Mouse (Mus musculus): ENCODE measurements at regions not wholly inside any gene's neighbourhood (a gene's known extent, or its start where the extent isn't known, plus 50 kb on each side); places are given as distances from the start of the nearest gene placed in this dataset.

- ATAC-seq (ENCODE audit: insufficient read depth, low read depth) (no peak), DNase-seq (ENCODE audit: low spot score) (no peak)
- H3K4me1 ChIP-seq (ENCODE audit: control insufficient read depth, insufficient read depth), result no peaks in the 10 kb centered on the region
- H3K9ac ChIP-seq (replicated peaks; ENCODE audit: low read depth, low read length), result no peak overlapping the region
- no peak overlapping the region for H3K4me3 ChIP-seq (ENCODE audit: low read depth, low read length)
- H3K27ac ChIP-seq (ENCODE audit: low read depth), result no peak overlapping the region
- H3K4me2 ChIP-seq (ENCODE audit: low read depth, low read length), result no peak overlapping the region
- no peaks in the 10 kb centered on the region for H3K27me3 ChIP-seq (ENCODE audit: control insufficient read depth, insufficient read depth, low read length)
- no peak for TF ChIP-seq EP300 (IDR thresholded peaks at IDR 0.05; ENCODE audit: low read depth)
- TF ChIP-seq CTCF (IDR thresholded peaks at IDR 0.05; ENCODE audit: low read depth), result no peak
- H3K36me3 ChIP-seq (replicated peaks; ENCODE audit: control insufficient read depth, insufficient read depth, low read length), result no peaks in the 10 kb centered on the region
- WGBS, result 69% methylated on average over 4 of the region's 4 CpGs
- no peaks in the 10 kb centered on the region for H3K9me3 ChIP-seq (replicated peaks; ENCODE audit: control insufficient read depth, low read length)
Observed at GRCm38 (mm10) chr8:78941558-78941957, 86.7 kb upstream of the Zfp827 start.

DNA sequence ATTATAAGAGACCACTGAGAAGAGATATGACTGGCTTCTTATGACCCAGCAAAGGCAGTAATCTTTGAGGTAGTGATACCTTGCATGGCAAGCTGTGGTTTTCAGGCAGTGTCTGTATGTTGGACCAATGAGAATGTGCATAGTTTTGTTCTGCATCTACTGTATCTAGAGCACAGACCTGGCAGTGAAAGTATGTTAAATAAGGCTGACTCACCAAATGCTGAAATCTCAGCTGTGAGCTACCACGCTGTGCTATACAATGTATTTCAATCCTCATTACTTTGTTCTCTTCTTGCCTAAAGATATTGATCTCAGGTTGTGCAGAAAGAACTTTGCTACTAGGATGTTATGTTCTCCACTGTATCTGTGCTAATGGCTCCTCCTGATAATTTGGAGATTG is 83.9 kb upstream of the Zfp827 start:
- WGBS, result 94% methylated on average over 1 of the region's 1 CpGs
- no peaks in the 10 kb centered on the region for H3K9me3 ChIP-seq (replicated peaks; ENCODE audit: control insufficient read depth, low read length)
- no peak overlapping the region for H3K4me3 ChIP-seq (ENCODE audit: low read depth, low read length)
- no peaks in the 10 kb centered on the region for H3K27me3 ChIP-seq (ENCODE audit: control insufficient read depth, insufficient read depth, low read length)
- DNase-seq (ENCODE audit: low spot score), result no peak
- no peak overlapping the region for H3K9ac ChIP-seq (replicated peaks; ENCODE audit: low read depth, low read length)
- no peaks in the 10 kb centered on the region for H3K4me1 ChIP-seq (ENCODE audit: control insufficient read depth, insufficient read depth)
- no peak overlapping the region for H3K27ac ChIP-seq (ENCODE audit: low read depth)
- H3K36me3 ChIP-seq (replicated peaks; ENCODE audit: control insufficient read depth, insufficient read depth, low read length), result no peaks in the 10 kb centered on the region
- ATAC-seq (ENCODE audit: insufficient read depth, low read depth), result no peak
- H3K4me2 ChIP-seq (ENCODE audit: low read depth, low read length), result no peak overlapping the region
- TF ChIP-seq CTCF (IDR thresholded peaks at IDR 0.05; ENCODE audit: low read depth), result no peak
- no peak for TF ChIP-seq EP300 (IDR thresholded peaks at IDR 0.05; ENCODE audit: low read depth)

DNA sequence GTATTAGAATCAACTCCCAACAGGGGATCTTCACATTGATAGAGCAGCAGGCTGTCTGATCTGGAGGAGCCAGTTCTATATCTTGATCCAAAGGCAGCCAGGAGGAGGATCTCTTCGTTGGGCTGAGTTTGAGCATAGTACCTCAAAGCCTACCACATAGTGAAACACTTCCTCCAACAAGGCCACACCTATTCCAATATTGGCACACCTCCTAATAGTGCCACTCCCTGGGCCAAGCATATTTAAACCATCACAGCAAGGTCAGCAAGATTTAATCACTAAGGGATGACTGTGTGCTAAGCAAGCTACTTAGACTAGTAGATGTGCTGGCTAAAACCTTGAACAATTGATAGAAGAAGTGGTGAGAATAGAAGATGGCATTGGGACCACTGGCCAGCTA is 82.6 kb upstream of the Zfp827 start:
- no peaks in the 10 kb centered on the region for H3K4me1 ChIP-seq (ENCODE audit: control insufficient read depth, insufficient read depth)
- no peak overlapping the region for H3K9ac ChIP-seq (replicated peaks; ENCODE audit: low read depth, low read length)
- H3K4me3 ChIP-seq (ENCODE audit: low read depth, low read length), result no peak overlapping the region
- H3K36me3 ChIP-seq (replicated peaks; ENCODE audit: control insufficient read depth, insufficient read depth, low read length), result no peaks in the 10 kb centered on the region
- H3K9me3 ChIP-seq (replicated peaks; ENCODE audit: control insufficient read depth, low read length), result no peaks in the 10 kb centered on the region
- no peak overlapping the region for H3K27ac ChIP-seq (ENCODE audit: low read depth)
- no peak overlapping the region for H3K4me2 ChIP-seq (ENCODE audit: low read depth, low read length)
- no peak for ATAC-seq (ENCODE audit: insufficient read depth, low read depth)
- TF ChIP-seq EP300 (IDR thresholded peaks at IDR 0.05; ENCODE audit: low read depth) (no peak), CTCF (IDR thresholded peaks at IDR 0.05; ENCODE audit: low read depth) (no peak)
- no peaks in the 10 kb centered on the region for H3K27me3 ChIP-seq (ENCODE audit: control insufficient read depth, insufficient read depth, low read length)
- 35% methylated on average over 1 of the region's 1 CpGs for WGBS
- no peak for DNase-seq (ENCODE audit: low spot score)

- Histone ChIP-seq H3K27ac (ENCODE audit: low read depth) (no peak overlapping the region), H3K4me1 (ENCODE audit: control insufficient read depth, insufficient read depth) (no peaks in the 10 kb centered on the region), H3K9me3 (replicated peaks; ENCODE audit: control insufficient read depth, low read length) (no peaks in the 10 kb centered on the region), H3K4me2 (ENCODE audit: low read depth, low read length) (no peak overlapping the region), H3K36me3 (replicated peaks; ENCODE audit: control insufficient read depth, insufficient read depth, low read length) (no peaks in the 10 kb centered on the region), H3K4me3 (ENCODE audit: low read depth, low read length) (no peak overlapping the region), H3K27me3 (ENCODE audit: control insufficient read depth, insufficient read depth, low read length) (no peaks in the 10 kb centered on the region), H3K9ac (replicated peaks; ENCODE audit: low read depth, low read length) (no peak overlapping the region)
- DNase-seq (ENCODE audit: low spot score) (no peak), ATAC-seq (ENCODE audit: insufficient read depth, low read depth) (no peak)
- no peak for TF ChIP-seq CTCF (IDR thresholded peaks at IDR 0.05; ENCODE audit: low read depth)
- TF ChIP-seq EP300 (IDR thresholded peaks at IDR 0.05; ENCODE audit: low read depth), result no peak
- WGBS, result 85% methylated on average over 2 of the region's 2 CpGs
Observed at GRCm38 (mm10) chr8:78946085-78946484, 82.2 kb upstream of the Zfp827 start.

- DNase-seq (ENCODE audit: low spot score) (no peak), ATAC-seq (ENCODE audit: insufficient read depth, low read depth) (no peak)
- 87% methylated on average over 3 of the region's 3 CpGs for WGBS
- H3K4me2 ChIP-seq (ENCODE audit: low read depth, low read length), result no peak overlapping the region
- no peaks in the 10 kb centered on the region for H3K9me3 ChIP-seq (replicated peaks; ENCODE audit: control insufficient read depth, low read length)
- TF ChIP-seq CTCF (IDR thresholded peaks at IDR 0.05; ENCODE audit: low read depth) (no peak), EP300 (IDR thresholded peaks at IDR 0.05; ENCODE audit: low read depth) (no peak)
- no peaks in the 10 kb centered on the region for H3K4me1 ChIP-seq (ENCODE audit: control insufficient read depth, insufficient read depth)
- no peaks in the 10 kb centered on the region for H3K27me3 ChIP-seq (ENCODE audit: control insufficient read depth, insufficient read depth, low read length)
- no peak overlapping the region for H3K9ac ChIP-seq (replicated peaks; ENCODE audit: low read depth, low read length)
- H3K36me3 ChIP-seq (replicated peaks; ENCODE audit: control insufficient read depth, insufficient read depth, low read length), result no peaks in the 10 kb centered on the region
- no peak overlapping the region for H3K27ac ChIP-seq (ENCODE audit: low read depth)
- no peak overlapping the region for H3K4me3 ChIP-seq (ENCODE audit: low read depth, low read length)
Observed at GRCm38 (mm10) chr8:78975034-78975433, 53.2 kb upstream of the Zfp827 start.
